Mouse (Mus musculus) yolk sac, embryonic 10.5 days (tissue): ENCODE results near the gene Map2k5.
A peak's percentile ranks its signal among the peaks of the same experiment; 100 is the strongest.

ENCODE experiments used
- DNase-seq: peaks from one replicate; pipeline ENCODE4 v3.0.0-alpha.2; 2017; ENCODE audit warnings: low spot score

The Map2k5 gene

DNA sequence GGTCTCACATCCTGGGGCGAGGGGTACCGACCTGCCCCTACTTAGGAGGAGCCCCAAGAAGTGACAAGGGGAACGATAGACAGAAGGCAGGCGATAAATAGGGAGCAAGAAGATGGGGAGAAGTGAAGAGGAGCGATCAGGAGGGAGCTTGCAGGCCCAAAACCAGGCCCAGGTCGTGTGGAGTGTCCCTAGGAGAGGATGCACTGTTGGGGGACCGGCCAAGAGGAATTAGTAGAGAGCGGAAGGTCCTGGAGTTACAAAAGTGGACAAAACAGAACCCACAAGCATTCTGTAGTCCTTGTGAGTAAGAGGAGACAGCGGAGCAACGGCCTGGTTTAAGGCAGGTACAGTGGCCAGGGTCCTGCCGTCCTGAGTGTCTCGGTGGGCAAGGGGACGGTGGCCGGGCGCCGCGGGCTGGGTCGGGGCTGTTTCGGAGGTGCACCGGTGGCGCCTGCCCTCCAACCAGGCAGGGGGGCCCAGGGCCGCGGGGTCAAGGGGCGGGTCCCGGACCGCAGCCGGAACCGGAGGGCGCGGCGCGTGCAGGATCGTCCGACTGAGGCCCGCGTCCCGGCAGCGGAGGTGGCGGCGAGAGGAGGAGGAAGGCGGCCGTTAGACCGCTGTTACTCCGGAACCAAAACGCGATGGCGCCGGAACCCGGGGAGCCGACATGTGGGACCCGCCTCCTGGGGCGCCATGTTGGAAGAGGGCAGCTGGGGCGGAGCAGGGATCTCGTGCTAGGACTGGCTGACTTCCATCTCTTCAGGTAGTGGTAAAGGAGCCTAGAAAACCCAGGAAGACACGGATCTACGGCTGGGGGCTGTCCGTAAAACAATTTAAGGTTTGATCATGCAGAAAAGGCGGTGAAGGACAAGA is at the start of gene Map2k5:
Gene Map2k5 (minus strand): TSS at position 633 of the 873 bp plus-strand sequence.
- peak; percentile 92 for DNase-seq

DNA sequence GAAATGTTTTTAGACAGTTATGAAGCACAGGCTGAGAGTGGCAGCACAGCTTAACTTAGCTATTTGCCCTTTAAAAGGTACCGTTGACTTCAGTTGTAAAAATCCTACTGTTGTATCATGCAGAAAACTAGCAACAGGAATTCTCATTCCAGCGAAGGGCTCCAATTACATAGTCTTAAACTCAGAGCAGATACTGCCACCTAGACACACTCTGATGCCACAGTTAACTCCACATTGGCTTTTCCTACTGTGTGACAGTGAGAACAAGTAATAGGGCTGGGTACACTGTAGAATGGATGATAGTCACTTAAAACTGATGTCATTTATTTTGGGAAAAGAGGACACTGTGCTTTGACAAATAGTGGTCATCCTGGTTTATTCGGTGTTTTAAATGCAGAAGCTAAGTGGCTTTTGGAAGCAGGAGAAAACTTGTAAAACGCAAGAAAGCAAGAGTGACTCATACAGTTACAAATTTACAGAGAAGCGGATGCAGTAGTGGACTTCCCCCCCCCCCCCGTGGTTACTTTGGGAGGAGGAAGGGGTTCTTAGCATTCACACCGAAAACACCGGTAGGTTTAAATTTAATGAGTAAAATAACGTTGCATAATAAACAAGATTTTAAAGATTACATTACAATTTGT is 43.5 kb upstream of the Map2k5 start:
- DNase-seq, result no peak

DNA sequence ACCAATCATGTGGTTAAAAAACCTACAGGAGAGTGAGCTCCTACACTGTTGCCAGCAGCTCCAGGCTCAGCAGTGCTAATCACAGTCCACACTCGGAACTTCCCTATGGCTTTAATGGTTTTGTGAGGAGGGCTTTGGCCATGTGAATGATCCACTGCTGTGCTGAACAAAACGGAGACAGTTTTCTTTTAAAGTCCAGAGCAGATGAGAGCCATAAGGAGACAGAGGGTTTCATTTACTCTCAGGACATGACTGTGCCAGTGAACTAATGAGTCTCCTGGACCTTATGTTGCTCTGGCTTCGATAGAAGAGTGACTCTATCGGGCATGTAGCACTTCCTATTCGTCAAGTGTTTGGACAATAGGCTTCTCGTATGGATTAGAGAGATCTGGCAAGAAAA is 42.7 kb upstream of the Map2k5 start:
- DNase-seq, result no peak

DNA sequence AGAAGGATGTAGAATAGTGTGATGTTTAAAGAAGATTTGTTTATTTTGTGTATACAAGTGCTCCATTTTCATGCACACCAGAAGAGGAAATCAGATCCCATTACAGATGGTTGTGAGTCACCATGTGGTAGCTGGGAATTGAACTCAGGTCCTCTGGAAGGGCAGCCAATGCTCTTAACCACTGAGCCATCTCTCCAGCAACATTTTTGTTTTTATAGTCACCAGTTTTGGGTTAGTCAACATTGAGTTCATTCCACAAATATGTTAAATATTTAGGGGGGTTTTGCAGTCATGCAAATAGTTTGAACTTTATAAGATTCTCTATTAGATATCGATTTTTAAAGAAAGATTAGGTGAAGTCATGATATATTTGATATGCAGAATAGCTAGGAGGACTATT is 22.5 kb upstream of the Map2k5 start:
- no peak for DNase-seq

DNA sequence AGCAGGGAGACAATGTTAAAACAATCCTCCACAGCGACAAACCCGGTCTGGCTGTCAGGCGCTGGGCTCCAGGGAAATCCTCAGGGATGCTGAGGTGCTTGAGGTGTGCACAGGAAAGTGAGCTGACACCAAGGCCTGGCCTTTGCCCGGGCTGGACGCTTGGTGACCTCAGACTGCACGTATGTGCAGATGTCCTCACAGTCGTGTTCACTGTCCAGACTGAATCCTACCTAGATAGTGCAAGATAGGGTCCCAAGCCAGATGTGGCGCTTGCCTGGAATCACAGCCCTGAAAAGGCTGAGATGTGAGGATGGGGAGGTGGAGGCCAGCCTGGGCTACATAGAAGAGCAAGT is 21.7 kb upstream of the Map2k5 start:
- DNase-seq, result no peak

DNA sequence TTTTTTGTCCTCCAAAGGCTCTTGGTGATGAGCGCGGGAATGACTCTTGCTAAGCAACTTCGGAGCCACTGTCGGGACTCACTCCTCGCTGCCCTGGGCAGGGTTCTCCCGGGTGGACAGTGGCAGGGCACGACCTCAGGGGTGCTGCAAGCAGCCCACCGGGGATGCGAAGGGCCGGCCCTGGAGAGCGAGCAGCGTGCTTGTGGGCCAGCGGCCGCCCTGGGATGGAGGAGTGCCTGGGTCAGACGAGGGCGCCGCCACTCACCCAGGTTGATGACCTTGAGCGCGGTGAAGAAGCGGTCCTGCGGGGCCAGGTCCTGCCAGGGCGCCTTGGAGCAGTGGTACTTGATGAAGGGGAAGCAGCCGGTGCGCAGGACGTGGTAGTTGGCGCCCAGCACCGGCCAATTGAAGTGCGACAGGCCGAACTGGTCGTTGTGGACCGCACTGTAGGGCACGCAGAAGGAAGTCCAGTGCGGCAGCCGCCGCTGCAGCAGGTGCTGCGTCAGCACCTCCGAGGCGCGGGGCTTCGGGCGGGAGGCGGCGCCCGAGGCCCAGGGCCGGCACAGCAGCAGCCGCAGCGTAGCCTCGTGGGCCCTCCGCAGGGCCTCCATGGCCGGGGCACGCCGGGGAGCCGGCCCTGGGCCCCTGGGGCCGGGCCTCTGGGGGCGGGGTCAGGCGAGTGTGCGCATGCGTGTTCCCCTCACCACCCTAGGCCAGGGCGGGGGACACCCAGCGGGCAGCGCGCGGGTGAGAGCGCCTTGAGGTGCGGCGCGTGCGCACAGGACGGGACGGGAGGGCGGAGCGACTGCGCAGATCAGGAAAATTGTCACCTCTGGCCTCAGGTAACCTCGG is 21.1 kb upstream of the Map2k5 start, which contains the start of gene 2300009A05Rik:
Gene 2300009A05Rik (minus strand): TSS at position 636 of the 852 bp plus-strand sequence.
- peak; percentile 97 for DNase-seq

DNA sequence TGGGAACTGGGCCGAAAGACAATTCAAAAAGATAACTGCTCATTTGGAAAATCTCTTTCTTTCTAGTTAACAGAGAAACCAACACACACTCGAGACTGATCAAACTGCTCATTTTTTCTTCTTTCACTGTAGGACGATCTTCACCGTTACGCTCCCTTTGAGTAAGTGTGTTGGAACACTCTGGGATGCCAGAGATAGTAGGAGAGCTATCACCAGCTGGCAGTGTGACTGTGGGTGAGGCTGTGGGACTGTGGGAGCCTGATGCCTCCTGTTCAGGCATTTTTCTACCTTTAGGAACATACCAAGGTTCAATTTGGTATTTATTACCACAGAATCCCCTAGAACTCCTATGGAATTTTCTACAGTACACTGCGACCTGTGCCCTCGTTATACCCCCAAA is 17.9 kb upstream of the Map2k5 start:
- no peak for DNase-seq

DNA sequence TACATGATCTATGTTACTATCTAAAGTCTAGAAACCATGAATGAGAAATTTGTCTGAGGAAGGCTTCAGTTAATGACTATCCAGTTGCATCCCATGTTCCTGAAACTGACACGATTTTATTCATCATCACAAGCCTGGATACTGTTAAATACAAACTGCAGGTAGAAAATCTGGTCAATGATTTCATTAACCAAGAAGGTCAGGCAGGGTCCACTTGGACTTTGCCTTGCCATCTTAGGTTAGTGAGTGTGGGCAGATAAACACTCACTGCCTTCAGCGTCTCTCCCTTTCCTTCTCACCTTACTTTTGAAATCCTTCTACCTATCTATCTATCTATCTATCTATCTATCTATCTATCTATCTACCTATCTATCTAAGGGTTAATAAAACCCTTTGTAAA is 13.6 kb upstream of the Map2k5 start:
- no peak for DNase-seq

DNA sequence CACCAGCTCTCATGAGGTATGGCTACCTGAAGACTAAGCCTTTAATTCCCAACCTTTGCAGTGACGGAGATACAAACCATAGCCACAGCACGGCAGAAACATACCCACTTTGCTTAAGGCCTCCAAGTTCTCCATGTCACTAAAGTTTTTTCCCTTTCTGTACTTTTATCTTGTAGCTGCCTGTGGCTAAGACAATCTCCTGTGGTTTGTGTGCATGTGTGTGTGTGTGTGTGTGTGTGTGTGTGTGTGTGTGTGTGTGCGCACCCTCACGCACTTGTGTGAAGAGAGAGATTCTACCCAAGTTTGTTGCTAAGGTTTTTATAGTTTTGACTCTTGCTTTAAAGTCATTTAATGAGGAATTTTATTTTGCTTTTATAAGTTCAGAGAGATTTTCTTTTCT is 5.1 kb upstream of the Map2k5 start:
- DNase-seq, result no peak

DNA sequence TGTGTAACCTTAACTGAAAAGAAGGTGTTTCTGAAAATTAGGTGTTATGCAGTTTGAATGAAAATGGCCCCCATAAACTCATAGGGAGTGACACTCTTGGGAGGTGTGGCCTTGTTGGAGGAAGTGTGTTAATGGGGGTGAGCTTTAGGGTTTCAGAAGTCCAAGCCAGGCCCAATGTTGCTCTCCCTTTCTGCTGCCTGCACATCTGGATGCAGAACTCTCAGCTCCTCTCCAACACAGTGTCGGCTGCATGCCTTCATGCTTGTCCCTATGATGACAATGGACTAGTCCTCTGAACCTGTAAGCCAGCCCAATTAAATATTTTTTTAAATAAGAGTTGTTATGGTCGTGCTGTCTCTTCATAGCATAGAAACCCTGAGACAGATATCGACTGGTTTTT is 2.6 kb upstream of the Map2k5 start:
- no peak for DNase-seq

DNA sequence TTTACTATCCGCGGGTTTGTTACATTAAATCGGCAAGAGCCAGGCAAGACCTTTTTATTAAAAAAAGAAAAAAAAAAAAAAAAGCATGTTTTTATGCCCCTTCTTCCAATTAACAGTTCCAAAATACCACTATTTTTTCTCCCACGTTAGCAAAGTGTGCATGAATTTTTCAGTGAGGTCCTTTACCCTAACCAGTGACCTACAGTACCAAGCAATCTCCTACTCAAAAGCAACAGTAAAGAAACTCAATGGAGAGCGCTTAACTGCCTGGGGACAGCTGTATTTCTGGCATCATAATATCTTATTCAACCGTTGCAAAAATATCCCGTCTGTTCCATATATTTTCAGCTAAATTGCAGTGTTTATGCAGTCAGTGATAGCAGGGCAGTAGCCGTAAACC is 472 bp upstream of the Map2k5 start:
- no peak for DNase-seq

DNA sequence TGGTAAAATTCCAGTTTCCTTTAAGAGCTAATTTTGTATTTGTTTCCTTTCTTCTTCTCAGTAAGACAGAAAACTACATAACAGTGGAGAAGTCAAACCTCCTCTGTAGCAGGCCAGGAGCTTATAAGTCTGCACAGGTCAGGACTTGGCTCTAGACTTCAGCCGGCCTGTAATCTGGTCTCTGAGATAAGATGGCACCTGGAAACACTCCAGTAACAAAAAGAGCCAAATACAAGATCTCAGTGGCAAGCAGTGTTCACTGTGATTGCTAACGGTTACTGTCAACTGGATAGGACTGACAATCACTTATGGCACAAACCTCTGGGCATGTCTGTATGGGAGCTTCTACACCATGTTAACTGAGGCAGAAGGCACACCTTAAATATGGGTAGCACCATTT is 4.4 kb downstream of the Map2k5 start:
- no peak for DNase-seq

DNA sequence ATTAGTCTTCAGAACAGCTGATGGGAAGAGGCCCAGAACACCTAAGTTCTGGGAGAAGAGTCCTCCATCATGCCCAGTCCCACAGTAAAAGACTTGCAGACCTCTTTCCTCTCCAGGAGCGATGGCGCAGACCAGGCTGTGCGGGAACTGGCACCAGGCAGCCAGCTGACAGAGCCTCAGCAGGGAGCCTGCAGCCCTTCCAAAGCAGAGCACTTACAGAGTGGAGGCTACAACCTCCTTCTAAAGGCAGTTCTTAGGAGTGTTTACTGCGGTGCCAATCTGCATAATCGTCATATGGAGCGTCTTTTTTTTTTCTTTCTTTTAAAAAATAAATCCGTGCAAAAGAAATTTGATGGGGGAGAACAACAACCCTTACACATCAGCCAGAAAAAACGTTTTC is 5.2 kb downstream of the Map2k5 start:
- no peak for DNase-seq

DNA sequence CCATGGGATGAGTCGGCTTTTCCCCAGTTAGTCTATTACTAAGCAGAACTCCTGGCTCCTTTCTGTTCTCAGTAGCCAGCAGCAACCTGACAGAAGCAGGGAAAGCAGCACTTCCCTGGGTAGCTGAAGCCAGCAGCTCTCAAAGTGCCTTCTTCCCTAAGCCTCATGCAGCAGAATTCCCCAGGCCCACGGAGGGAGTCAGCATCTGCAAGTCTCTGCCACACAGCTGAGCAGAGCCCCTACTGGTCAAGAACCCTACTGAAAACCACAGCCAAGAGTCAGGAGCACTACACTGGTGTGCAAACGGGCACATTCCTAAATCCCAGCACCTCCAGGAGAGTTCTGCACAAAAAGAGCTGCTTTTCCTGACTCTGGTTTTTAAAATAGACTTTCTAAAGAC is 17.3 kb downstream of the Map2k5 start:
- DNase-seq, result no peak

DNA sequence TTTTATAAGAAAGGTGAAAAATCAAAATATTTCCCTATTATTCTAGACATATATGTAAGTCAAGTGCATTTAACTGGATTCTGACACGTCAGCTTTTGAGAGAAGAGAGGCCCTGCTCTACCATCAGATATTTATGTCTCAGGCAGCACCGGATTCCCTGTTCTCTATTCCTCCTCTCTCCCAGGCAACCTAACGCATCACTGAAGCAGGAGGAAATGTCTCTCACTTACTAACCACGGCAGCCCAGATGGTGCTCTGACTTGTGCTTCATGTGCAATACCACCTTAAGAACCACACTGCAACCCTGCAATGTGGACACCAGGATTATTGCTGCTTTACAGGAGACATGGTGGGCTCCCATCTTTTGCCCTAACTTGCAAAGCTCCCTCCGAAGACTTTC is 18.7 kb downstream of the Map2k5 start:
- DNase-seq, result no peak

DNA sequence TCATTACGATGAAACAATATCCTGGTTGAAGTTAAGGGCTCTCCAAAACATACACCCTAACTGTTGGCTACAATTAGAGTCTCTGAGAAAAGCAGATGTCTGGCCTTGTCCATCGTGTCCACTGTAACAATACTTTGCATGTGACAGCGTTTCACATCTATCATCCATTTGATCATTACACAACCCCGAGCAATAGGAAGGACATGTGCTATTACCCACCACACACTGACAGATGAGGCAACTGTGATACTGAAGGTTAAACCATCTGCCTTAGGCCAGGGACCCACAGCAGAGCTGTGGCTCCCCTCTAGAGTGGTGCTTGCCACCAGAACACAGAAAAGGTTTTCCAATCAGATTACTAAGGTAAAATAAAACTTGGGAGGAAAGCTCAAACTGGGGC is 21.0 kb downstream of the Map2k5 start:
- DNase-seq, result no peak

DNA sequence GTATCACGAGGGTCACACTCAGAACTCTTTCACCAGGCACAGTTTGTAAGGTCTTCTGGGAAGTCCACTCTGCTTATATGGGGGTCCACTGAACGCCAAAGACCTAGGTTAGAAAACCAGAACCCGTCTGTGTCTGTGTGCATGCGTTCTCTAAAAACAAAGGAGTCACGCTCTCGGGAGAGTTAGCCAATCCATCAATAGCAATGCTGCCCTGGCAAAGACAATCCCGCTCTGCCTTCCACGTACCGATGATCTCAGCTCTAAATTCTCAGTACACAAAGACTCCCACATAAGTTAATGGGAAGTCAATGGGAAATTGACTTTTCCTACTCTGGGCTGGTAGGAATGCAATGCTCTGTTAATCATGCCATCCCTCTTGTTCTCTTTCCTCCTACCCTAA is 21.4 kb downstream of the Map2k5 start:
- DNase-seq, result no peak

DNA sequence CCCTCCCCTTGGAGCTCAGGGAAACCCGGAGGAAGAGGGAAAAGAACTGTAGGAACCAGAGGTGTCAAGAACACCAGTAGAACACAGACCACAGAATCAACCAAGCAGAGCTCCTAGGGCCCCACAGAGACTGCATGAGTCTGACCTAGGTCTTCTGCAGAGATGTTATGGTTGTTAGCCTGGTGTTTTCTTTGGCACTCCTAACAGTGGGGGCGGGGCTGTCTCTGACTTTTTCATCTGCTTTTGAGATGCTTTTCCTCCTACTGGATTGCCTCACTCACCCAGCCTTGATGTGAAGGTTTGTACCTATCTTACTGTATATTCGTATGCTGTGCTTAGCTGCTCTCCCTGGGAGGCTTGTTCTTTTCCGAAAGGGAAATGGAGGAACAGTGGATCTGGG is 23.5 kb downstream of the Map2k5 start:
- no peak for DNase-seq

DNA sequence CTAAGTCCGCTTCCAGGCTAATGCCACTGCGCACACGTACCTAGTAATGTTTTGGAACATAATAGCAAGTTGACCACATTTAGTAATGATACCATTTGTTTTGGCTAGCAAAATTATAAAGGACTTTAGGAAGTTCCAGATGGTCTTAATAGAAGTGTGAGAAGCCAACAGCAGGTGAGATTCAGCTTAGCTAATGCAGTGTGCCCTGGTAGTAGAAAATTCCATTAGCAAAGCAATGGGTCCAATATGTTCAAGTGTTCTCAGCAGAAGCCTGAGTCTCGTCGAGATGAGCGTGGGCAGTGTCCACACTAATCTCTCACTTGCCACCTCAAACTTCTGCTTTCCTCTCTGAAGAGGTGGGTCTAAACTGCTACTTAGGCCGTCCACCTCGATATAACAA is 27.7 kb downstream of the Map2k5 start:
- DNase-seq, result no peak

DNA sequence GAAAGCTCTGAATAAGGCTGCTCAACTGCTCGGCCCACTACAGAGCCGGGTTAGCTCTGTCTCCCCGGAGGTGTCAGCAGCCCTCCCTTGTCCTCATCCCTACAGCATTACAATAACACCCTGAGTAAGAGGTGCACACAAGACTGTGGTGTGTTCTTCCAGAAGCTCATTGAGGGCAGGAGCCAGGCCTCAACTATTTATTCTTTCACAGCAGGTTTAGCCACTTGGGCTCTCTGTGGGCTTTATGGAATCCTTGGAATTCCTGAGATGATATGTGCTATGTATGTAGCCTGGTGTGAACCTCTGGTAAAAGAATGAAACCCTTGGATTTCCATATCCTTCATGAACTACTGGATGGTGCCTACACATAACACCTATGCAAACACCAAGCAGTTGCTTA is 28.5 kb downstream of the Map2k5 start:
- DNase-seq, result no peak

DNA sequence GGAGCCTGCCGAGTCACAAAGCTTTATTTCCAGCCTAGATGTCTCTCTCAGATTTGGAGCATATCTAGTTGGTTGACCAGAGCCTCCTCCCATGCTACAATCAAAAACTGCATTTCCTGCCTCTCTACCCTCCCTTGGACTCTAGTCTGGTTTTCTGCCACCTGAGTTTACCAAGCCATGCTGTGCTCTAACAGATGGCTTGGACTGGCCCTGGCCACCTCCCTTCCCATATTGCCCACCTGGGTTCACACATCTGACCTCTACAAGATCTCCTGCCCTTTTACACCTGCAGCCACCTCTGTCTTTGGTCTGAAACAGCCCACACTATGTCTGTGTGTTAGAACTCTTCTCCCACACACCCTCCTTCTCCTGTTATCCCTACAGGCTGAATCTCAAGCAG is 29.6 kb downstream of the Map2k5 start:
- no peak for DNase-seq

DNA sequence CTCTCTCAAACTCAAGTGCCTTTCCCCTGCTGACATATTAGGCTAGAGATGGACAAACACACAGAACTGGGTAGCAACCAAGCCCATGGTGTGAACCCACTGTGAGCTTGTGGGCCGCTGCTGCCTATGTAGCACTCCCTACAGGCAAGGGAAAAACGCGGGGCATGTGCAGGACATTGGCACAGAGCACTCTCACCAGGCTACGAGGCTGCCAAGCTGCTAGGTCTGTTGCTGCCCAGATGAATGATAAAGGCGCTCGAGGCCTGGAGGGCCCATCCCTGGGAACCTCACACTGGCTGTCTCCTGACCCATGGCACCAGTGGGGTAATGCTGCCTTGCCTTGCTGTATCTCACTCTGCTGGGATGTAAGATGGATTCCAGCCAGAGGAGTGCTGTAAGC is 31.7 kb downstream of the Map2k5 start:
- DNase-seq, result no peak

DNA sequence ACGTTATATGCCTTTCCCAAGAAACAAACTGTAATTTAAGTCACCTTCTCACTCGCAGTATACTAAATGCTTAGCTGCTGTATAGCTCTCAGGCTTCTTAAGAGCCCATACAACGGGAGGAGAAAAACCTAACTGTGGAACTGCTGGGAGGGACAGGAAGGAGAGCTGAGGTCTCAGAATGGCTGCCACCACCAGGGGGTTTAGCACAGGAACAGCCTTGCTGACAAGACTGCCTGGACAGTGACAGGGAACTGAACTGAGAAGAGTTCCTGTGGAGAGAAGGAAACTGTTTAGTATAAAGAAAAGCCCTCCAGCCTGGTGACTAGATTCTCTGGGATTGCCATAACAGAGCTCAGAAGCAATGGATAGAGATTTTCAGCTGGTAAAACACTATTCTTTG is 35.9 kb downstream of the Map2k5 start:
- no peak for DNase-seq
